ENCODE assay signal across 11 mouse cellular contexts in the genomic region with DNA sequence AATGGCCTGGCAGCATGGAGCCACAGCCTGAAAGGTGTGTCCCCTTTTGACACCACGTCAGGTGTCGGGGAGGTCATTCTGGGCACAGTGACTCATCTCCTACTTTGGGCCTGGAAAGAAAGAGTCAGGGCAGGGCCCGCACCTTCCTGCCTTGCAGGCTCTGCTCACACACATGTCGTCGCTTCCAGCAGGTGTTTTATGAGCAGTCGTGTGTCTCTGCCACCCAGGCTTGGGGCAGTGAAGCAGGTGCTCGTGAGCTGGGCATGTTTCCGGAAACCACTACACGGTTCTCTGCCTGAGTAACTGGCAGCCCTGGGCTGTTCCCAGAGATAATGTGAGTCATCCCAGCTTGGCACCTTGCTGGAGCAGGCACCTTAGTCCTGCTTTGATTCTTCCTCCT. TPM values are rescaled to one million over a fixed set of nuclear protein-coding genes. Genes with fewer than 3 reads are reported as not detected.
DNase-seq lines count a peak whose midpoint lies in the region; ATAC-seq and TF ChIP-seq lines count a peak whose summit lies in the region.
"Had no signal": no experiment of that assay in that cellular context is flagged by ENCODE, and none has a peak within 500 bp of the region (broad histone marks: within the 10 kb centered on the region; RNA-seq: fewer than 3 reads in every experiment).

No protein-coding gene starts in this region.

- H3K27me3 ChIP-seq in heart, embryonic 13.5 days (replicated peaks): no peaks in the 10 kb centered on the region
- H3K27me3 ChIP-seq in heart, embryonic 11.5 days (ENCODE audit: control insufficient read depth, insufficient read depth, low read length): no peaks in the 10 kb centered on the region
- H3K27me3 ChIP-seq in heart, embryonic 15.5 days: no peaks in the 10 kb centered on the region
- H3K27me3 ChIP-seq in myocyte (ENCODE audit: control insufficient read depth, insufficient read depth, insufficient read length): no peaks in the 10 kb centered on the region

- H3K9me3 ChIP-seq in heart, embryonic 13.5 days: no peaks in the 10 kb centered on the region
- H3K9me3 ChIP-seq in heart, embryonic 11.5 days (replicated peaks; ENCODE audit: control insufficient read depth, low read length): no peaks in the 10 kb centered on the region
- no peaks in the 10 kb centered on the region for H3K9me3 ChIP-seq in heart, embryonic 15.5 days (replicated peaks)

- peaks cover 38% of the 10 kb centered on the region for H3K4me1 ChIP-seq in heart, embryonic 13.5 days
- H3K4me1 ChIP-seq in heart, embryonic 11.5 days (ENCODE audit: control insufficient read depth, insufficient read depth, low read length): peaks cover 16% of the 10 kb centered on the region; the same call in 1 of the 2 replicates
- peaks cover 28% of the 10 kb centered on the region for H3K4me1 ChIP-seq in heart, embryonic 15.5 days (replicated peaks)

- H3K36me3 ChIP-seq in heart, embryonic 13.5 days: no peaks in the 10 kb centered on the region
- no peaks in the 10 kb centered on the region for H3K36me3 ChIP-seq in heart, embryonic 11.5 days (ENCODE audit: control insufficient read depth, insufficient read depth, low read length)
- no peaks in the 10 kb centered on the region for H3K36me3 ChIP-seq in heart, embryonic 15.5 days
- no peaks in the 10 kb centered on the region for H3K36me3 ChIP-seq in myocyte (ENCODE audit: control insufficient read depth, insufficient read depth)

- 61% methylated on average over 9 of the region's 9 CpGs for WGBS in heart, embryonic 13.5 days
- WGBS in heart, embryonic 11.5 days (ENCODE audit: insufficient replicate concordance): 66% methylated on average over 9 of the region's 9 CpGs
- WGBS in heart, embryonic 15.5 days: 51% methylated on average over 9 of the region's 9 CpGs

- TF ChIP-seq POLR2A in myocyte (IDR thresholded peaks at IDR 0.05; ENCODE audit: insufficient read length, low read depth): no peak

- H3K4me3 ChIP-seq in heart, embryonic 13.5 days: no peak overlapping the region
- no peak overlapping the region for H3K4me3 ChIP-seq in heart, embryonic 11.5 days (ENCODE audit: low read depth, low read length)
- H3K4me3 ChIP-seq in heart, embryonic 15.5 days: no peak overlapping the region
- no peak overlapping the region for H3K4me3 ChIP-seq in myocyte

- peak overlapping the region; percentile 12 for H3K27ac ChIP-seq in heart, embryonic 13.5 days (replicated peaks)
- H3K27ac ChIP-seq in heart, embryonic 11.5 days (ENCODE audit: low read depth, low read length): no peak overlapping the region
- H3K27ac ChIP-seq in heart, embryonic 15.5 days: peak overlapping the region; percentile 51

- no peak overlapping the region for H3ac ChIP-seq in myocyte (ENCODE audit: control insufficient read depth, insufficient read length)

- H3K9ac ChIP-seq in heart, embryonic 13.5 days: no peak overlapping the region
- H3K9ac ChIP-seq in heart, embryonic 11.5 days (ENCODE audit: low read depth, low read length): no peak overlapping the region
- H3K9ac ChIP-seq in heart, embryonic 15.5 days: no peak overlapping the region

- ATAC-seq in heart, embryonic 13.5 days (ENCODE audit: extremely low read depth, insufficient number of reproducible peaks, low FRiP score, low TSS enrichment): no peak
- no peak for ATAC-seq in heart, embryonic 11.5 days (replicated peaks; ENCODE audit: insufficient number of reproducible peaks, low FRiP score, low TSS enrichment)
- no peak for ATAC-seq in heart, embryonic 15.5 days (replicated peaks; ENCODE audit: insufficient number of reproducible peaks, insufficient read depth, low FRiP score, low read depth)

- H3K4me2 ChIP-seq in heart, embryonic 13.5 days: no peak overlapping the region
- H3K4me2 ChIP-seq in heart, embryonic 11.5 days: no peak overlapping the region
- no peak overlapping the region for H3K4me2 ChIP-seq in heart, embryonic 15.5 days
- no peak overlapping the region for H3K4me2 ChIP-seq in myocyte (ENCODE audit: low read depth)
- H3K4me2 ChIP-seq: liver, embryonic 11.5 days had no signal

- peak; percentile 49 for DNase-seq in CD4-positive, CD25-positive, alpha-beta regulatory T cell, adult 2 months (ENCODE audit: low read depth, low spot score)
- DNase-seq in frontal cortex, postnatal 14 days (ENCODE audit: low spot score in 2 of 2): no peak
- DNase-seq in kidney, adult 18-20 months: no peak
- DNase-seq in layer of hippocampus, postnatal 10 days (ENCODE audit: low spot score in 2 of 2): no peak
- DNase-seq: retina, postnatal 1 day had no signal

- peaks cover 7% of the 10 kb centered on the region for H3K79me2 ChIP-seq in myocyte (ENCODE audit: control insufficient read depth, insufficient read depth)

TF ChIP-seq in myocyte, 11 proteins besides CTCF, POLR2A, EP300 and RAD21:
- no peak for TF ChIP-seq CEBPB (IDR thresholded peaks at IDR 0.05; ENCODE audit: insufficient read depth, poor library complexity, severe bottlenecking)
- TF ChIP-seq TCF12 (IDR thresholded peaks at IDR 0.05; ENCODE audit: insufficient read depth, poor library complexity, severe bottlenecking): no peak
- TF ChIP-seq TCF3 (IDR thresholded peaks at IDR 0.05; ENCODE audit: insufficient read length, low read depth): peak; percentile 19
- peak in 2 of 3 experiments; percentile 63 to 76 for TF ChIP-seq MYOD1 (IDR thresholded peaks at IDR 0.05; ENCODE audit: control insufficient read depth in 1 of 3, insufficient read length in 2 of 3, low read depth in 2 of 3)
- no peak for TF ChIP-seq E2F4 (IDR thresholded peaks at IDR 0.05; ENCODE audit: insufficient read depth)
- no peak for TF ChIP-seq SRF (IDR thresholded peaks at IDR 0.05; ENCODE audit: control insufficient read depth, insufficient read length, low read depth)
- peak in 2 of 3 experiments; percentile 44 to 86 for TF ChIP-seq MYOG (IDR thresholded peaks at IDR 0.05; ENCODE audit: control insufficient read depth in 1 of 3, insufficient read depth in 1 of 3, insufficient read length in 2 of 3, low read depth in 2 of 3)
TF ChIP-seq in myocyte: peak in this region for 3.

RNA-seq across cellular contexts. Expression of a gene that starts 3.6 kb away (rescaled TPM):
- 118 and 126 TPM in 2 replicates for polyA plus RNA-seq in heart, embryonic 13.5 days (2015; fragmentation: Nextera tagmentation; extraction: Ambion mirVana)
- polyA plus RNA-seq in heart, embryonic 11.5 days (2014; fragmentation: Nextera tagmentation; extraction: Ambion mirVana): 110 and 117 TPM in 2 replicates
- polyA plus RNA-seq in heart, embryonic 15.5 days (2015; fragmentation: Nextera tagmentation; extraction: Ambion mirVana): 99.5 and 146 TPM in 2 replicates
- polyA plus RNA-seq in myocyte (2012; fragmentation: generic; extraction: Trizol): 244 TPM
- total RNA-seq in layer of hippocampus, postnatal 10 days (2021): 10 to 100 TPM; 23.2 to 25.9 TPM

RNA-seq across cellular contexts. Expression of a gene that starts 8.0 kb away (rescaled TPM):
- polyA plus RNA-seq in heart, embryonic 13.5 days (2015; fragmentation: Nextera tagmentation; extraction: Ambion mirVana): 5.2 and 5.4 TPM in 2 replicates
- 11.0 and 14.6 TPM in 2 replicates for polyA plus RNA-seq in heart, embryonic 11.5 days (2014; fragmentation: Nextera tagmentation; extraction: Ambion mirVana)
- polyA plus RNA-seq in heart, embryonic 15.5 days (2015; fragmentation: Nextera tagmentation; extraction: Ambion mirVana): 3.8 and 3.9 TPM in 2 replicates
- not detected for polyA plus RNA-seq in myocyte (2012; fragmentation: generic; extraction: Trizol)
- total RNA-seq in layer of hippocampus, postnatal 10 days (2021): not detected
- total RNA-seq: gastrocnemius, adult 8-10 months had no signal

RNA-seq across cellular contexts. Expression of a gene that starts 21.4 kb away (rescaled TPM):
- polyA plus RNA-seq in heart, embryonic 13.5 days (2015; fragmentation: Nextera tagmentation; extraction: Ambion mirVana): 1,102 and 1,120 TPM in 2 replicates
- polyA plus RNA-seq in heart, embryonic 11.5 days (2014; fragmentation: Nextera tagmentation; extraction: Ambion mirVana): 953 and 1,053 TPM in 2 replicates
- polyA plus RNA-seq in heart, embryonic 15.5 days (2015; fragmentation: Nextera tagmentation; extraction: Ambion mirVana): 872 and 1,283 TPM in 2 replicates
- 1,160 TPM for polyA plus RNA-seq in myocyte (2012; fragmentation: generic; extraction: Trizol)
- 100 to 1,000 TPM; 332 to 389 TPM for total RNA-seq in layer of hippocampus, postnatal 10 days (2021)

RNA-seq across cellular contexts. Expression of a gene that starts 26.9 kb away (rescaled TPM):
- polyA plus RNA-seq in heart, embryonic 13.5 days (2015; fragmentation: Nextera tagmentation; extraction: Ambion mirVana): 78.4 and 82.0 TPM in 2 replicates
- 99.5 and 101 TPM in 2 replicates for polyA plus RNA-seq in heart, embryonic 11.5 days (2014; fragmentation: Nextera tagmentation; extraction: Ambion mirVana)
- polyA plus RNA-seq in heart, embryonic 15.5 days (2015; fragmentation: Nextera tagmentation; extraction: Ambion mirVana): 66.1 and 82.9 TPM in 2 replicates
- 47.9 TPM for polyA plus RNA-seq in myocyte (2012; fragmentation: generic; extraction: Trizol)
- 10 to 100 TPM; 55.0 to 58.2 TPM for total RNA-seq in layer of hippocampus, postnatal 10 days (2021)

RNA-seq across cellular contexts. Expression of a gene that starts 30.4 kb away (rescaled TPM):
- polyA plus RNA-seq in heart, embryonic 13.5 days (2015; fragmentation: Nextera tagmentation; extraction: Ambion mirVana): 125 and 140 TPM in 2 replicates
- polyA plus RNA-seq in heart, embryonic 11.5 days (2014; fragmentation: Nextera tagmentation; extraction: Ambion mirVana): 140 and 165 TPM in 2 replicates
- polyA plus RNA-seq in heart, embryonic 15.5 days (2015; fragmentation: Nextera tagmentation; extraction: Ambion mirVana): 131 and 135 TPM in 2 replicates
- polyA plus RNA-seq in myocyte (2012; fragmentation: generic; extraction: Trizol): 81.4 TPM
- total RNA-seq in layer of hippocampus, postnatal 10 days (2021): 10 to 100 TPM; 43.4 to 48.0 TPM
